Mouse (Mus musculus): Measurements from ENCODE around the gene Fgd4.

The Fgd4 gene

GRCm38 (mm10) chr16:16600461-16600860, at the start of gene Fgd4:
Gene Fgd4 (minus strand): TSS chr16:16600549.
- no peak for DNase-seq (ENCODE audit: low spot score)

GRCm38 (mm10) chr16:16645148-16645547, 44.8 kb upstream of the Fgd4 start:
- no peak for DNase-seq (ENCODE audit: low spot score)

- DNase-seq (ENCODE audit: low spot score), result no peak
Measured at GRCm38 (mm10) chr16:16633730-16634129, 33.4 kb upstream of the Fgd4 start.

GRCm38 (mm10) chr16:16599586-16600401, 555 bp downstream of the Fgd4 start:
- peak; percentile 71 for DNase-seq (ENCODE audit: low spot score)

GRCm38 (mm10) chr16:16596582-16596981, 3.8 kb downstream of the Fgd4 start:
- DNase-seq (ENCODE audit: low spot score), result no peak

- no peak for DNase-seq (ENCODE audit: low spot score)
Measured at GRCm38 (mm10) chr16:16592622-16593021, 7.7 kb downstream of the Fgd4 start.

- DNase-seq (ENCODE audit: low spot score), result peak; percentile 60
Measured at GRCm38 (mm10) chr16:16584409-16585032, 15.8 kb downstream of the Fgd4 start.

- no peak for DNase-seq (ENCODE audit: low spot score)
Measured at GRCm38 (mm10) chr16:16576556-16576955, 23.8 kb downstream of the Fgd4 start.

- no peak for DNase-seq (ENCODE audit: low spot score)
Measured at GRCm38 (mm10) chr16:16574508-16574907, 25.8 kb downstream of the Fgd4 start.

GRCm38 (mm10) chr16:16573167-16573566, 27.2 kb downstream of the Fgd4 start:
- no peak for DNase-seq (ENCODE audit: low spot score)

GRCm38 (mm10) chr16:16571356-16571755, 29.0 kb downstream of the Fgd4 start:
- peak; percentile 42 for DNase-seq (ENCODE audit: low spot score)

GRCm38 (mm10) chr16:16566786-16567185, 33.6 kb downstream of the Fgd4 start:
- no peak for DNase-seq (ENCODE audit: low spot score)

GRCm38 (mm10) chr16:16566215-16566614, 34.1 kb downstream of the Fgd4 start:
- no peak for DNase-seq (ENCODE audit: low spot score)

GRCm38 (mm10) chr16:16565786-16566185, 34.6 kb downstream of the Fgd4 start:
- DNase-seq (ENCODE audit: low spot score), result no peak

- no peak for DNase-seq (ENCODE audit: low spot score)
Measured at GRCm38 (mm10) chr16:16560718-16561117, 39.6 kb downstream of the Fgd4 start.

GRCm38 (mm10) chr16:16559878-16560531, 40.3 kb downstream of the Fgd4 start:
- DNase-seq (ENCODE audit: low spot score), result no peak

GRCm38 (mm10) chr16:16559016-16559877, 41.1 kb downstream of the Fgd4 start:
- no peak for DNase-seq (ENCODE audit: low spot score)

GRCm38 (mm10) chr16:16557738-16558137, 42.6 kb downstream of the Fgd4 start:
- DNase-seq (ENCODE audit: low spot score), result no peak

- no peak for DNase-seq (ENCODE audit: low spot score)
Measured at GRCm38 (mm10) chr16:16554098-16554497, 46.3 kb downstream of the Fgd4 start.

GRCm38 (mm10) chr16:16552197-16552596, 48.2 kb downstream of the Fgd4 start:
- DNase-seq (ENCODE audit: low spot score), result no peak

GRCm38 (mm10) chr16:16549105-16549504, 51.2 kb downstream of the Fgd4 start:
- no peak for DNase-seq (ENCODE audit: low spot score)

GRCm38 (mm10) chr16:16546657-16547056, 53.7 kb downstream of the Fgd4 start:
- DNase-seq (ENCODE audit: low spot score), result no peak

All from lung, postnatal 25 days (tissue).